Mouse (Mus musculus): ENCODE results near the gene Zfp488.

- TF ChIP-seq CTCF (IDR thresholded peaks at IDR 0.05; ENCODE audit: low read depth) (no peak), EP300 (IDR thresholded peaks at IDR 0.05; ENCODE audit: low read depth) (no peak)
Observed at GRCm38 (mm10) chr14:33991971-33992370, 13.4 kb upstream of the Zfp488 start.
